Mouse (Mus musculus): ENCODE data around the gene Ebf1.

Ebf1 gene

GRCm38 (mm10) chr11:44619131-44619886, 2.2 kb downstream of the Ebf1 start:
- DNase-seq: peak in 1 of 2 experiments; percentile 32

DNA sequence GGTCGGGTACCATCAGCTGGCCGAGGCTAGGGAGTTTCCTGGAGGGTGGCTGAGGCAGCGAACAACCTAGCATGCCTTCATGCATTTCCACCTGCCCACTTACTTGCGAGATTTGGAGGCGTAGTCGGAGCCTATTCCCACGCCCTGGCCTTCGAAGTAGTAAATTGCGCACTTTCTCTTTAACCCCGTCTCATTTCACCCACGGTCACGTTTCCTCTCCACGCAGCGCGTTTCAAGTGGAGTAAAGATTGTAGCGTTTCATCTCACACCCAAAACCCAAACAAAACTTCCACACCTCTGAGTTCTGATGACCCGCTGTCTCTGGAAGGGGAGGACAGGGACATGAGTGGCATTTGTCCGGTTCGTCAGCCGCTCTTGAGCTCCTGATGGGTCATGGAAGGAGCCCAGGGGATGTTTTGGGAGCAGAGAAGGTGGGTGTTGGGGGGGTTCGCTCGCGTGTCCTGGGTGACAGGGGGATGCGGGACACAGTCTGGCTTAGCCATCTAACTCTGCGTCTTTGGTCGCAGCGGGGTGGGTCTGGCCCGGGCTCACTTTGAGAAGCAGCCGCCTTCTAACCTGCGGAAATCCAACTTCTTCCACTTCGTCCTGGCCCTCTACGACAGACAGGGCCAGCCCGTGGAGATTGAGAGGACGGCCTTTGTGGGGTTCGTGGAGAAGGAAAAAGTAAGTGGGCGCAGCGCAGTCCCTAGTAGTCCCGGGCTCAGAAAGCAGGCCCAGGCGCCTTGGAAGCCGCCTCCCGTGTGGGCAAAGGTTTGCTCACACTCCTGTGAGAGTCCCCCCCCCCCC, 3.0 kb downstream of the Ebf1 start:
- DNase-seq: no peak

DNA sequence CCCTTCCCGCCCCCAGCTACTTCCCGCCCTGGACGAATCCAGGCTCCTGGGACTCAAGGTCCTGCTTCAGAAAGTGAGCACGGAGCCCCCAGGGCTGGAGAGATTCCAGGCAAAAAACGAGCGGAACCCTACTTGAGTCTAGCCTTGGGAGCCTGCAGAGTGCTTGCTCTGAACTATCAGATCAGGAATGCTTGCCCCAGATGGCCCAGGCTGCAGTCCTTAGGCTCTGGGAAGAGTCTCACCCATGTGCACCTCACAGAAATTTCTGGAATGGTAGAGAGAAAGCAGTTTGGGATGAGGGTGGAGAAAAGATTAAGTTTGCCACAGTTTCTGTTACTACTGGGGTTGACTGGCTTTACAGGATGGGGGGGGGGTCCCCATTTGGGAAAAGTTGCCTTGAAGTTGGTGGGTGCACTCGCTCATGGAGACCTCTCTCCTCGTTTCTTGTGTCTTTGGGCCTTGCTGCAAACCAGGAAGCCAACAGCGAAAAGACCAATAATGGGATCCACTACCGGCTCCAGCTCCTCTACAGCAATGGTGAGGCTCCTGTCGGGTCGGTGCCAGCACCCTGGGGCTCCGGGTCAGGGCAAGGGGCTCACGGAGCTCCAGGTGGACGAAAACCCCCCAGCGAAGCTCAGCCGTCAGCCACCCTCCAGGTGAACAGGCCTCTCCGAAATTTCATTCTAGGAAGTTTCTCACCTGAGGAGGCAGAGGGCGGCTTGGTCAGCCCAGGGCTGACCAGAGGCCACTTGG, 3.8 kb downstream of the Ebf1 start:
- DNase-seq: no peak

GRCm38 (mm10) chr11:44621615-44622014, 4.5 kb downstream of the Ebf1 start:
- no peak for DNase-seq

DNA sequence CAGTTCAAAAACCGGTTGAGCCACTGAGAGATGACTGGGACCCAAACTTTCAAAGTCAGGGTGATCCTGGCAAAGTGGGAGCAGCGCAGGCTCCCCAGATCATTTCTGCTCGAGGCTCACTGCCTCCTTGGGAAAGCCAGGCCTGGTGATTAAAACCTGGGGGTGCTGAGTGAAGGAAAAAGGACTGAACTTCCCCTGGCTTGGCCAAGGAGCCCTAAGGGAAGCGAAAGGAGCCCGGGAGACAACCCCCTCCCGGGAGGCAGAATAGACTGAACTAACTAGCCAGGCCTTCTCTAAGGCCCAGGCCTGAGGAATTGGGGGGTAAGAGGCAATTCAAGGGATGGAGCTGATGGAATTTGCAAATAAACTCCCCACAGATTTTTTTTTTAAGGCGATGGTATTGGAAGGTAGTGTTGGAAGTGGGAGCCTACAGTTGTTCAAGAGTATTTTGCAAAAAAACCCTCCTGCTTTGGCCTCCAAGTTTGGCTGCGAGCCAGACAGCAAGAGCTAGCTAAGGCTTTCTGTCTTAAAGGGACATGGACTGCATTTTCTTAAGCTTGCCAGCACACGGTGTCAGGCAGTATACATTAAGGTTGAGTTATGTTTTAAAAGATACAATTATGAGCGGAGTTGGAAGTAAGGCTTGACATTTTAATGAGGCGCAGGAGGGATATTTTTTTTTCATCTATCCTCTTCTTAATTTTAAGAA, 5.1 kb downstream of the Ebf1 start:
- DNase-seq: peak; percentile 68 to 73

GRCm38 (mm10) chr11:44624564-44624963, 7.4 kb downstream of the Ebf1 start:
- DNase-seq: no peak

- no peak for DNase-seq
Measured at GRCm38 (mm10) chr11:44626065-44626464, 8.9 kb downstream of the Ebf1 start.

- no peak for DNase-seq
Measured at GRCm38 (mm10) chr11:44628412-44628811, 11.3 kb downstream of the Ebf1 start.

DNA sequence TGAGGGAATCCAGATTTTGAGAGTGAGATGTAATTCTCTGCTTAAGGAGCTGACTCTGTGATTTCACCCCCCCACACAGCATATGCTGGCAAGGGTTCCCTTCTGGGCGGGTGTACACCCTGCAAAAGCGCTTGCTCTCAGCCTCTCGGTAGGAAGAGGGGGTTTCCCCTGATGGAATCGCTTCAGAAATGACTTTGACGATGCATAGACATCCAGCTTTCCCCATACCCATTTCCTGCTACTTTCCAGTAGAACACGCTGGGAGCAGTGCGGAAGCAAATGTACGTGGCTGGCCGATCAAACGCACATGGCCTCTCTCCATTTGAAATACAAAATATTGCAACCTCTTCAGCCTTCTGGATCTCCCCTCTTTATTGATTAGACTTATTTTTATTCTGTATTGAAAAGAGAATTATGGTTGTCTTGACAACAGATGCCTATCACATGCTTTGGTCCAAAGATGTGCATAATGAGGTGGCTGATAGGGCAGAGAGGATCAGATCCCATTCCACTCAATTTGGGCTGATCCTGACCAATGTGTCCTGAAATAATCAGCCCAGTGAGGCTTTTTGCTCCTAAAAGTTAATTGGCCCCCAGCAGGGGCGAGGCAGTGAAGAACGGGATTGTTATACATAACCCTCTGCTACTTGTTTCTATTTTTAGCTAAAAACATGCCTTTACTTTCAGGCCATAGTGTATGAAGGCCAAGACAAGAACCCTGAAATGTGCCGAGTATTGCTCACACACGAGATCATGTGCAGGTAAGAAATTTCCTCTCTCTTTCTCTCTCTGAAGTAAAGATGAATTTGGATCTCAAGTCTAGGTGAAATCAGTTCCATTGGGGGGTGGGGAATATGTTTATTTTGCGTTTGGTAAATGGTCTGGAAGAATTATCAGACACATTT, 15.2 kb downstream of the Ebf1 start:
- DNase-seq: no peak

- no peak for DNase-seq
Measured at GRCm38 (mm10) chr11:44633001-44633693, 16.0 kb downstream of the Ebf1 start.

DNA sequence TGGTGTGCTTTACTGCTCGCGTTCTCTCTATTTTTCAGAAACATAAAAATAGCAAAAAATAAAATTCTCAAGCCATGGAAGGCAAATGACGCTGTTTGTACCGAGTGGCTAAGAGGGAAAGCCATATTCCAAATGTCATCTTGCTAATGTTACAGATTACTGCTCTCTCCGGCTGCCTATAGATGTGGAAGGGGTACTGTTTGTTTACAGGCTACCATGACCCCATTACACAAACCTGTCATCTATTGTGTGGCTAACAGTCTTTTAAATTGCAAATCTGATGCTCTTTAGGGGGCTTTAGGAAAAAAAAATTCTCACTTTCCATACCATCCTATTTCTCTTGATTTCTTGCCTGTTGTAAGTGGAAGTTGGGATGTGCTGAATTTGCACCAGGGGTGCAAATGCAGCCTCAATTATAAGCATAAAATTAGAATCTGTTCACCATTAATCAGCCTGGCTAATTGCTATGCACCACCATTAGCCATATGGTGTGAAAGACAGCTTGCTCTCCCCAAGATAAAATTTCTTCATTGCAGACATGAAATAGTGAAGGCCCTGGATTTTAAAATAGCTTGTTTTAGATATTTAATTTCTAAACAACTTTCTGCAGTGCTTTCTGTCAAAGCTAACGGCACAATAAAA, 17.6 kb downstream of the Ebf1 start:
- DNase-seq: no peak

GRCm38 (mm10) chr11:44636241-44636640, 19.1 kb downstream of the Ebf1 start:
- no peak for DNase-seq

DNA sequence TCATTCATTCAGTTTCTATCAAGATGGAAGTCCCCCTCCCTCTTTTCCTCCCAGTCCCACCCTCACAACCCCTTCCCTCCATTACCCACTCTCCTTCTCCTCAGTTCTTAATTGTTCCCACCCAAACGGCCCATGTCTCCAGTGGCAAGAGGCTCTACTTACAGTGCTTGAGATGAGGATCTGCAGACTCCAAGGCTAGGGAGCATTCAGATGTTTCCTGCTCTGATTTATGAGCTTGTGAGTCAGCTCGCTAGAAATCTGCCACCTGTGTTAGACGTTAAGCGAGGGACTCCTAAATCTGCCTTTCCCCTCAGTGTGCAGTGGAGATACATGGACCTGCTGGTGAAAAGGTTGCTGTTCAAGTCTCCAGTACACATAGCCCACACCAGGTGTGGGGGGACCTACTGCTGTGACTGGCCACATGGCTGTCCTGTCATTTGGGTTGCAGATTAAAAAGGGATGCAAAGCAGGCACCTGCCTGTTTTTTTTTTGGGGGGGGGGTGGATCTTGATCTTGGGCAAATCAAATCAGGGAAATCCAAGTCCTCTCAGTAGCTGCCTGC, 21.2 kb downstream of the Ebf1 start:
- DNase-seq: no peak

DNA sequence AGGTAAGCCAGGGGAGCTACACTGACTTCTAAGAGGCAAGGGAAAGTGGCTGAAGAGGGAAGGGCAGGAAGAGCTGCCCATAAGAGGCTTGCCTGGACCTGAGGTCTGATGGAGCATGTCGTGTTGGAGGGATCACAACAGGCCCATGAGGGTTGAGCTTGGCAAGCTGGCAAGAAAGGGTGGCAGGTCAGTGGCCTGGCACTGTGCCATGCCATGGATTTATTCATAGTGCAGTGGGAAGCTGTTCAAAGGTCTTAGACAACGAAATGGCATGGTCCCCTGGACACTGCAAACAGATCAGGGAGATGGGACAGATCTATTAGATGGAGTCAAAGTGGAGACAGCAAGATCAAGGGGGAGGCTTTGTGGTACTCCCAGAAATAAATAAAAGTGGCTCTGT, 24.4 kb downstream of the Ebf1 start:
- peak; percentile 50 to 66 for DNase-seq

- no peak for DNase-seq
Measured at GRCm38 (mm10) chr11:44654340-44655019, 37.4 kb downstream of the Ebf1 start.

GRCm38 (mm10) chr11:44655468-44655867, 38.4 kb downstream of the Ebf1 start:
- DNase-seq: no peak

DNA sequence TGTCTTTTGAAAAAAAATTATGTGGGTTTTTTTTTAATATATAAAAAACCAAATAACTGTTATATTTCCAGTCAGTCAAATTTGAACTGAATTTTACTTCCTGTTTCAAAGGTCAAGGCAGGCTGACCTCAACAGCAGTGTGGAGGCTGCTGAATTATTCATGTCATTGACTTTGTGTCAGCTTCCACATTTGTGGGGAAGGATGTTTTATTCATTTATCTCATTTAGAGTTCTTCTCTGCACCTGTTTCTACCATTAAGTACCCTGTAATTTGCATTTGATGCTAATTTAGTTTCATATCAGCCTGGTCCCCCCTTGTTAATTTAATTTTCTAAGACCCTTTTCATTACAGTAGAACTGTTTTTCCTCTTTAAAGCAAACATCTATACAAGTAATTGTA, 39.8 kb downstream of the Ebf1 start:
- no peak for DNase-seq

DNA sequence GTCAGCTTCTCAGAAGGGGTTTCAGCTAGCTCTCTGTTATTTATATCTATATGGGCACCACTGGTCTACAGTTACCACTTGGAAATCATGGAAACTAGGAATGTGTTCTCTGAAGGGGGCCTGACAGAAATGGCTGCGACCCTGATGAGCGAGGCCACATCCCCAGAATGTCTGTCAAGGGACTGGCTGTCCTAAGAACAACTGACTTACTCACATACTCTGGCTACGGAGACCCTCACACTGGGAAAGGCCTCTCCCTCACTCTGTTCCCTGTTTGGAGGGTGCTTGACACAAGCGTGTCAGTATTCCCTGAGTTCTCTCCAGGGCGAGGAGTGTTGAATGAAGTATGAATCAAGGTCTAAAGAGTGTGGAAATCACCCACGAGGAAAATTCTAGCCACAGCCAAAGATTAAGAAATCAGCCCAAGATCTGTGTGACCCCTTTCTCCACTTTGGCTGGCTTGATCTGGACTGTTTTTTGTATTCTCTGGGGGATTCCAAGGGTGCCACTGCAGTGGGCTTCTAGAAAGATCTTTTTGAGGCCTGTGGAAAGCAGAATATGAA, 40.8 kb downstream of the Ebf1 start:
- no peak for DNase-seq

GRCm38 (mm10) chr11:44661875-44662274, 44.8 kb downstream of the Ebf1 start:
- DNase-seq: no peak

Data from kidney, postnatal 25 days (tissue).